Mouse (Mus musculus): ENCODE data around the gene Fmod. TPM values are rescaled to one million over a fixed set of nuclear protein-coding genes. Genes with fewer than 3 reads are reported as not detected.

The Fmod gene
- total RNA-seq, 2 experiments from 2014 or later, result 53.6 to 322 TPM

GRCm38 (mm10) chr1:134092852-134093770, 56.1 kb downstream of the Fmod start:
- peak overlapping the region; percentile 100 for H3K27ac ChIP-seq
- H3K4me3 ChIP-seq, result peak overlapping the region; percentile 76
- peak; percentile 98 for DNase-seq
- intact Hi-C loops (cut with DNase I), result no loop called here
- no peak for TF ChIP-seq CTCF (IDR thresholded peaks at IDR 0.05)

GRCm38 (mm10) chr1:134093771-134094526, 56.9 kb downstream of the Fmod start:
- peak; percentile 46 for DNase-seq
- no peak for TF ChIP-seq CTCF (IDR thresholded peaks at IDR 0.05)
- Histone ChIP-seq H3K27ac (peak overlapping the region; percentile 100), H3K4me3 (peak overlapping the region; percentile 76)
- intact Hi-C loops (cut with DNase I), result no loop called here

DNA sequence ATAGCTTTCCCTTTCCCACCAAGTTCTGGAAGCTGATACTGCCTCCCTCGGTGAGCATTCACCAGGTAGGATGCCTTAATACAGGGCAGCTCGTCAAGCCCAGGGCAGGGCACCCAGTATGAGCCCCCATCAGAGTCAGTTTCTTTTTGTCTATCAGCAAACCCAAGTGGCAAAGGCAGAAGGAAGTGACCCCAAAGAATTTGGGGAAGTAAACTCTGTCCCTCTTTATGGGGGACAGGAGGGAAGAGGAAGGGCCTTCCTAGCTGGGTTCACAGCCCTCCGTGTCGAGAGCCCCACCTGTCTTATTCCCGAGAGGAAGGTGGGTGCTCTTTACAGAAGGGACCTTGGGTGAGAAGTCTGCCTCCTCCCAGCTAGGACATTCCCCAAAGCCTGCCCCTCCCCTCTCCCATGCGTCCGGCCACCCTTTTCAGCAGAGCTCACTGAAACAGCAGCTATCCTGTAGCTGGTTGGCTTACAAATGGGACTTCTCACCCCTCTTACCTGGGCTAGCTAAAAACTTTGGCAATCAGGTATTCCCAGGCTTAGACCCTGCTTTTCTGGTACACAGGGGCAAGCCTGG, 58.1 kb downstream of the Fmod start:
- TF ChIP-seq CTCF (IDR thresholded peaks at IDR 0.05), result no peak
- intact Hi-C loops (cut with DNase I), result no loop called here
- no peak for DNase-seq
- Histone ChIP-seq H3K4me3 (no peak overlapping the region), H3K27ac (peak overlapping the region; percentile 100)

GRCm38 (mm10) chr1:134095721-134096120, 58.7 kb downstream of the Fmod start:
- TF ChIP-seq CTCF (IDR thresholded peaks at IDR 0.05), result no peak
- intact Hi-C loops (cut with DNase I), result no loop called here

DNA sequence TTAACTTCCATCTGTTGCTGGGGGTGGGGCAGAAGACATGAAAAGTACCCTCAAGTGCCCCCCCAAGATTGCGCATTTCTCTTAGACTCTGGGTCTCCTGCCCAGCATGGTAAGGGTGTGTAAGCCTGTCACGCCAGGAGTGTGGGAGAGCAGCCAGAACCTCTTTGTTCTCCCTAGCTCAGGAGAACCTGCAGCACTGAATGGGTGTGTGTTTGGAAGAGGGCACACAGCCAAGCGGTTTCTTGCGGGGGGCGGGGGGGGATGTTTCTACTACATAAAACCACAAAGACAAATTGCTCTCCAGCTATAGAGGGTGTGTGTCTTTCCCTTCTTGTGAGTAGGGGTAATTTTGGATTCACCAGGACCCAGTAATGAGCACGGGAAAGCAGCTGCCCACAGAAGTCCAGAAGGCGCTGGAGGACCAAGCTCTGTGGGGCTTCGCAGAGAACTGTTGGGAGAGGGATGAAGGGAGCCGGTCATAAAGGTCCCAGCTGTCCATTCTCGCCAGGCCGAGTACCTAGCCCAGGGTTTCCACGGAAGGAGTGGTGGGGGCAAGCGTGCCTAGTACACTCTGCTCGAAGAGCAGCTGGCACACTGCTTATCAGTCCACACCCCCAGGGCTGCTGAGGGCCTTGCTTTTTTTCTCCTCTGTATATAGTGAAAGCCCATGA, 59.3 kb downstream of the Fmod start:
- intact Hi-C loops (cut with DNase I), result no loop called here
- no peak for TF ChIP-seq CTCF (IDR thresholded peaks at IDR 0.05)
- Histone ChIP-seq H3K4me3 (no peak overlapping the region), H3K27ac (peak overlapping the region; percentile 100)
- DNase-seq, result no peak

More at GRCm38 (mm10) chr1:134095721-134096120, 58.7 kb downstream of the Fmod start:
- Histone ChIP-seq H3K4me3 (no peak overlapping the region), H3K27ac (peak overlapping the region; percentile 100)
- DNase-seq, result no peak

DNA sequence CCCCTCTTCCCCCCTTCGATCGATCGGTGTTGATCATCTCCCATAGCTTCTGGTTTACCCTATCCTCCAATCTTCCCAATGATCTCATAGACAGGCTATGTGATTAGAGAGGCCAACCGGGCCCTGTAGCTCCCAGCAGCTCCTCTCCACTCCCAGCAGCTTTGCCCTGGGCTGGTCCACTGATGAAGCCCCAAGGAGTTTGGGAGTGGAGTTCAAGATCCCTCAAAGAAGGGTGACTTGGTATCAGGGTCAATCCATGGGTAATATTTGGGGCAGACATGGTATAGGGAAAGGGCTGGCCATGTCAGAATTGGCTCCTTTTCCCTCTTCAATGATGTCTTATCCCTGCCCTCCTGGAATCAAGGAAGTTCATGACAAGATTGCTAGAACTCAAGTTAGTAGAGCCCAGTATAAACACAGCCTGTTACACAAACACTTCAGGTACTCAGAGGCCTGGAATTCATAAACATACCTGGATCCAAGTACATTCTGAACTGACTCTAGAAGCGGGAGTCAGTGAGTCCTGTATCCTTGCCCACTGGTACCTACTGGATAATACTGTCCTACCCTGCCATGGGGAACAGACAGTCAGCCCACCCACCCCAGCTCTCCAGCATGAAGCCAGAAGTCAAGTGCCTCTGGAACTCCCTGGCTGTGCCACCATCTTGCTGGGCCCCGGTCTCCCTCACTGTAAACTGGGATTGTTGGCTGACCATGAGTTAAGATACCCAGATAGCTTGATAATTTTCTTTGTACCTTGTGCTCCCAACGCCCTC, 60.2 kb downstream of the Fmod start:
- intact Hi-C loops (cut with DNase I), result no loop called here
- Histone ChIP-seq H3K4me3 (no peak overlapping the region), H3K27ac (peak overlapping the region; percentile 100)
- no peak for TF ChIP-seq CTCF (IDR thresholded peaks at IDR 0.05)
- DNase-seq, result no peak

Other genes starting within 250 kb of the Fmod start
- 10 to 100 TPM in 1 of 2 experiments, 1 to 10 TPM in 1; 9.0 to 12.0 TPM for gene Atp2b4, start 236.2 kb upstream of the Fmod start, total RNA-seq (2021)
- under 1 TPM in 1 of 2 experiments, not detected in 1; 0.13 TPM for gene Optc, start 129.3 kb upstream of the Fmod start, total RNA-seq (2021)
- gene Prelp, start 115.8 kb upstream of the Fmod start, total RNA-seq (2021), result 10 to 100 TPM; 19.5 to 66.5 TPM
- gene Btg2, start 41.9 kb downstream of the Fmod start, total RNA-seq (2021), result 10 to 100 TPM; 14.1 to 46.8 TPM
- not detected for gene Chit1, start 74.0 kb downstream of the Fmod start, total RNA-seq (2021)
- 1 to 10 TPM; 1.8 to 6.9 TPM for gene Chil1, start 144.9 kb downstream of the Fmod start, total RNA-seq (2021)
- gene Mybph, start 156.2 kb downstream of the Fmod start, total RNA-seq (2021), result 100 to 1,000 TPM; 192 to 318 TPM
- gene Adora1, start 198.2 kb downstream of the Fmod start, total RNA-seq (2021), result under 1 TPM; 0.20 to 0.31 TPM

Data from gastrocnemius, adult 2 months (tissue).